In the genomic region with DNA sequence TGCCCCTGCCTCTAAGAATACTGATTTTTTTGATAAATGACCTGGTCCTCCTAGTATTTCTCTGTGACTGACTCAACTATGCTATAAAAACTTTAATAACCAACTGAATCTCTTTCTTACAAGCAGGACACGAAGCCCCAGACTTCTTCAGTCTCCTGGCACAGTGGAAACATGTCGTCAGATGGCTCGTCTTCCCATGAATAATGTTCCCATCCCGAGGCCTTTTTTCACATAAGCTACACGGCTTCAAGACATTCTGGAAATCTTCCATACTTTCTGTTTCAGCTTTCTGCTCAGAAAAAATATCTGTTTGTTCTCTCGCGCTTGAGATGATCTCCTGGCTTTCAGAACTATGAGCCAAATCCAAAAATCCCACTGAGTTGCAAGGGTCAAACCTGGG, we compare ENCODE assay signal across 28 mouse cellular contexts.
"Had no signal": no experiment of that assay in that cellular context is flagged by ENCODE, and none has a peak within 500 bp of the region (broad histone marks: within the 10 kb centered on the region; RNA-seq: fewer than 3 reads in every experiment).

No protein-coding gene starts in this region.

- H3K4me2 ChIP-seq: heart, embryonic 12.5 days; hindbrain, embryonic 12.5 days; hindbrain, embryonic 14.5 days; intestine, embryonic 15.5 days; limb, embryonic 12.5 days; liver, embryonic 11.5 days; liver, embryonic 13.5 days; liver, embryonic 15.5 days had no signal

- H3K9me3 ChIP-seq: heart, embryonic 10.5 days; heart, embryonic 12.5 days; hindbrain, embryonic 10.5 days; hindbrain, embryonic 12.5 days; intestine, embryonic 15.5 days; limb, embryonic 10.5 days; limb, embryonic 12.5 days; liver, embryonic 13.5 days; liver, embryonic 15.5 days had no signal

- H3K4me1 ChIP-seq: hindbrain, embryonic 10.5 days; hindbrain, embryonic 12.5 days; intestine, embryonic 15.5 days; limb, embryonic 10.5 days; limb, embryonic 12.5 days had no signal

- H3K9ac ChIP-seq: heart, embryonic 12.5 days; hindbrain, embryonic 12.5 days; hindbrain, embryonic 14.5 days; intestine, embryonic 15.5 days; limb, embryonic 12.5 days; liver, embryonic 13.5 days; liver, embryonic 15.5 days; liver, postnatal 0 days had no signal

- H3K27me3 ChIP-seq: heart, embryonic 12.5 days; hindbrain, embryonic 12.5 days; intestine, embryonic 15.5 days; limb, embryonic 12.5 days; liver, embryonic 13.5 days; liver, embryonic 15.5 days had no signal

- H3K4me3 ChIP-seq: gastrocnemius, adult 2 months; heart, embryonic 10.5 days; heart, embryonic 12.5 days; hindbrain, embryonic 10.5 days; hindbrain, embryonic 12.5 days; intestine, embryonic 15.5 days; left cerebral cortex, adult 2 months; limb, embryonic 10.5 days; limb, embryonic 12.5 days; liver, embryonic 13.5 days; liver, embryonic 15.5 days had no signal

- ATAC-seq: hindbrain, embryonic 16.5 days; inflammation-experienced regulatory T-cells, adult 6 months; intestine, embryonic 15.5 days; intestine, postnatal 0 days; liver, postnatal 0 days had no signal

- DNase-seq: gastrocnemius, adult 2 months; gastrocnemius, postnatal 10 days; gastrocnemius, postnatal 25 days; heart, postnatal 10 days; heart, postnatal 4 days; kidney, adult 18-20 months; kidney, adult 8-10 months; kidney, postnatal 10 days; kidney, postnatal 25 days; kidney, postnatal 4 days; liver; liver, embryonic 13.5 days; liver, postnatal 0 days; lung, adult 2 months had no signal

- H3K27ac ChIP-seq: gastrocnemius, adult 2 months; heart, embryonic 10.5 days; hindbrain, embryonic 10.5 days; hindbrain, embryonic 12.5 days; hindbrain, embryonic 14.5 days; intestine, embryonic 15.5 days; left cerebral cortex, adult 2 months; limb, embryonic 10.5 days; limb, embryonic 12.5 days; liver, embryonic 13.5 days; liver, embryonic 15.5 days had no signal
